Mouse (Mus musculus): ENCODE results near the gene Calcoco1.

GRCm38 (mm10) chr15:102755053-102755452 is 33.1 kb upstream of the Calcoco1 start:
- TF ChIP-seq CTCF (IDR thresholded peaks at IDR 0.05) (no peak), EP300 (IDR thresholded peaks at IDR 0.05) (no peak)

All from lung, postnatal 0 days (tissue).